Mouse (Mus musculus) lung, postnatal 10 days (tissue): Measurements from ENCODE around the gene Klk15.

ENCODE experiments used
- DNase-seq: peaks from one replicate; pipeline ENCODE4 v3.0.0; 2021

The Klk15 gene

DNA sequence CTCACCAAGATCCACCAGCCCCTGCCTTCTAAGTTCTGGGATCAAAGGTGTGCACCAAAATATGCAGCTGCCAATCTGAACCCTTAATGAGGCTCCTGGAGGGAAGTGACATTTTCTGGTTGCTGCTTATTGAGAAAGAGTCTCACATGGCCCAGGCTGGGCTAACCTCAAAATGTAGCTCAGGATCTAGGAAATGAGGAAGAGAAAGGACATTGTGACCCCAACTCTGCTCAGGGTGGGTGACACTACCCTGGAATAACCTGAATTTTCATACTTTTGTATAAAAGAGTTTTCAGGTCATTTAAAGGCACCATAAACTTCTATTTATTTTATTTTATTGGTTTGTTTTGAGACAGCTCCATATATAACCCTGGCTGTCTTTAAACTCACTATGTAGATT lies 52.1 kb downstream of the Klk15 start:
- no peak for DNase-seq
